Comparison of ENCODE assay signal across 11 mouse cellular contexts in the genomic region with DNA sequence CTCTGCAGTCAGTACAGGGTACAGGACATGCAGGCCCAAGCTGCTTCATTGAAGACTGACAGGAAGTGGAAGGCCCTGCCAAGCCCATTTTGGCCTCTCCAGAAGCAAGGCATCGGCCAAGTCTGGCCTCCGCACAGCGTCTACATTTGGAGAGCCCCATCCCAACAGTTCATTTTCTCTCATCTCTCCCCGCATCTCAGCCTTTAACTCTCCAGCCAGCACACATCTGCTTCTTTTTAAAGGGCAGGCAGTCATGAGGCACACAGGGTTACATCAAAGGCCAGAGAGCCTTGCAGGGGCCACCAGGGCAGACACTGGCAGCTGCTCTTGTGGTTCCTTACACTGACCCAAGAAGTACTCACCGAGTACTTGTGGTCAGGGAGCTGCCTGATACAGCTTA.
DNase-seq lines count a peak whose midpoint lies in the region; ATAC-seq and TF ChIP-seq lines count a peak whose summit lies in the region.
"Had no signal": no experiment of that assay in that cellular context is flagged by ENCODE, and none has a peak within 500 bp of the region (broad histone marks: within the 10 kb centered on the region; RNA-seq: fewer than 3 reads in every experiment).

No protein-coding gene starts in this region.

- H3K36me3 ChIP-seq in intestine, embryonic 15.5 days = no peaks in the 10 kb centered on the region
- H3K36me3 ChIP-seq in intestine, postnatal 0 days (ENCODE audit: control insufficient read depth, insufficient read depth) = no peaks in the 10 kb centered on the region
- H3K36me3 ChIP-seq in lung, embryonic 16.5 days (ENCODE audit: control insufficient read depth, insufficient read depth, low read length) = no peaks in the 10 kb centered on the region
- H3K36me3 ChIP-seq: midbrain, embryonic 12.5 days had no signal

- peak overlapping the region; percentile 60; the same call in 1 of the 2 replicates for H3K27ac ChIP-seq in intestine, embryonic 15.5 days
- H3K27ac ChIP-seq in intestine, postnatal 0 days (ENCODE audit: low read depth, low read length) = no peak overlapping the region
- peak overlapping the region; percentile 66 for H3K27ac ChIP-seq in lung, embryonic 16.5 days (ENCODE audit: low read length)
- H3K27ac ChIP-seq: midbrain, embryonic 12.5 days had no signal

- H3K4me2 ChIP-seq in intestine, embryonic 15.5 days (replicated peaks) = no peak overlapping the region
- no peak overlapping the region for H3K4me2 ChIP-seq in intestine, postnatal 0 days (replicated peaks; ENCODE audit: low read depth)
- H3K4me2 ChIP-seq in lung, embryonic 16.5 days (ENCODE audit: low read depth, low read length) = no peak overlapping the region
- H3K4me2 ChIP-seq: midbrain, embryonic 12.5 days had no signal

- WGBS in intestine, embryonic 15.5 days = 42% methylated on average over 5 of the region's 5 CpGs
- WGBS in intestine, postnatal 0 days = 48% methylated on average over 5 of the region's 5 CpGs
- 35% methylated on average over 5 of the region's 5 CpGs for WGBS in lung, embryonic 16.5 days

- TF ChIP-seq CTCF in intestine, postnatal 0 days (IDR thresholded peaks at IDR 0.05; ENCODE audit: low read depth) = no peak

- no peak overlapping the region for H3K9ac ChIP-seq in intestine, embryonic 15.5 days
- no peak overlapping the region for H3K9ac ChIP-seq in intestine, postnatal 0 days (ENCODE audit: low read depth, low read length)
- no peak overlapping the region for H3K9ac ChIP-seq in lung, embryonic 16.5 days (ENCODE audit: low read length)
- H3K9ac ChIP-seq: midbrain, embryonic 12.5 days had no signal

- peak; percentile 52 to 58 for DNase-seq in cerebellum, postnatal 25 days
- DNase-seq in cerebellum, adult 11 months = no peak
- DNase-seq in embryo, embryonic 9.5 days (ENCODE audit: extremely low spot score) = peak; percentile 47
- no peak for DNase-seq in testis, postnatal 10 days (ENCODE audit: low spot score)
- DNase-seq: gastrocnemius, postnatal 14 days had no signal

- no peaks in the 10 kb centered on the region for H3K9me3 ChIP-seq in intestine, embryonic 15.5 days
- H3K9me3 ChIP-seq in intestine, postnatal 0 days (ENCODE audit: control insufficient read depth) = no peaks in the 10 kb centered on the region
- no peaks in the 10 kb centered on the region for H3K9me3 ChIP-seq in lung, embryonic 16.5 days (ENCODE audit: control insufficient read depth, low read length)
- H3K9me3 ChIP-seq: midbrain, embryonic 12.5 days had no signal

- no peak for ATAC-seq in intestine, embryonic 15.5 days
- ATAC-seq in intestine, postnatal 0 days = no peak
- ATAC-seq in lung, embryonic 16.5 days (ENCODE audit: low read depth) = peak; percentile 87
- no peak for ATAC-seq in CD4-positive, CD25-positive, alpha-beta regulatory T cell, adult 4 months

- H3K4me1 ChIP-seq in intestine, embryonic 15.5 days (replicated peaks) = peaks cover 23% of the 10 kb centered on the region
- H3K4me1 ChIP-seq in intestine, postnatal 0 days (replicated peaks; ENCODE audit: control insufficient read depth, insufficient read depth, low read length) = no peaks in the 10 kb centered on the region
- H3K4me1 ChIP-seq in lung, embryonic 16.5 days (replicated peaks; ENCODE audit: control insufficient read depth, insufficient read depth, low read length) = peaks cover 29% of the 10 kb centered on the region

- H3K27me3 ChIP-seq in intestine, embryonic 15.5 days (replicated peaks) = no peaks in the 10 kb centered on the region
- no peaks in the 10 kb centered on the region for H3K27me3 ChIP-seq in intestine, postnatal 0 days (replicated peaks; ENCODE audit: control insufficient read depth, insufficient read depth, low read length)
- no peaks in the 10 kb centered on the region for H3K27me3 ChIP-seq in lung, embryonic 16.5 days (ENCODE audit: control insufficient read depth, insufficient read depth, low read depth, low read length)
- H3K27me3 ChIP-seq: midbrain, embryonic 12.5 days had no signal

- no peak overlapping the region for H3K4me3 ChIP-seq in intestine, embryonic 15.5 days (replicated peaks)
- no peak overlapping the region for H3K4me3 ChIP-seq in intestine, postnatal 0 days (ENCODE audit: low read depth, low read length)
- no peak overlapping the region for H3K4me3 ChIP-seq in lung, embryonic 16.5 days (ENCODE audit: low read length)
- H3K4me3 ChIP-seq: erythroblast, embryonic 14.5 days; midbrain, embryonic 12.5 days had no signal

Comparison
In these comparisons a context has a peak if more than half of its experiments do, and no peak if none do; other contexts are left out.
1. DNase-seq: peak in cerebellum, postnatal 25 days (2 of 2) and embryo, embryonic 9.5 days (single experiment); none in cerebellum, adult 11 months (single experiment) and testis, postnatal 10 days (single experiment).